Mouse (Mus musculus): ENCODE measurements at regions not wholly inside any gene's neighbourhood (a gene's known extent, or its start where the extent isn't known, plus 50 kb on each side); places are given as distances from the start of the nearest gene placed in this dataset.

GRCm38 (mm10) chr2:116769186-116769585 is 109.3 kb upstream of the Tmco5 start:
- TF ChIP-seq POLR2A (IDR thresholded peaks at IDR 0.05; ENCODE audit: insufficient read depth, low read depth, low read length) = no peak
- TF ChIP-seq CTCF (IDR thresholded peaks at IDR 0.05; ENCODE audit: insufficient read depth, low read depth, low read length) = no peak
